Mouse (Mus musculus): Measurements from ENCODE around the gene Tln1. TPM values are rescaled to one million over a fixed set of nuclear protein-coding genes. Genes with fewer than 3 reads are reported as not detected.
"Not testable (repeated sequence)": the region's sequence is repeated elsewhere in the genome, so short reads cannot be mapped to it uniquely, and the experiment has no call there.

Gene Tln1
- 46.8 and 51.1 TPM in 2 replicates for polyA plus RNA-seq (2016; fragmentation: Nextera tagmentation; extraction: Ambion mirVana)

DNA sequence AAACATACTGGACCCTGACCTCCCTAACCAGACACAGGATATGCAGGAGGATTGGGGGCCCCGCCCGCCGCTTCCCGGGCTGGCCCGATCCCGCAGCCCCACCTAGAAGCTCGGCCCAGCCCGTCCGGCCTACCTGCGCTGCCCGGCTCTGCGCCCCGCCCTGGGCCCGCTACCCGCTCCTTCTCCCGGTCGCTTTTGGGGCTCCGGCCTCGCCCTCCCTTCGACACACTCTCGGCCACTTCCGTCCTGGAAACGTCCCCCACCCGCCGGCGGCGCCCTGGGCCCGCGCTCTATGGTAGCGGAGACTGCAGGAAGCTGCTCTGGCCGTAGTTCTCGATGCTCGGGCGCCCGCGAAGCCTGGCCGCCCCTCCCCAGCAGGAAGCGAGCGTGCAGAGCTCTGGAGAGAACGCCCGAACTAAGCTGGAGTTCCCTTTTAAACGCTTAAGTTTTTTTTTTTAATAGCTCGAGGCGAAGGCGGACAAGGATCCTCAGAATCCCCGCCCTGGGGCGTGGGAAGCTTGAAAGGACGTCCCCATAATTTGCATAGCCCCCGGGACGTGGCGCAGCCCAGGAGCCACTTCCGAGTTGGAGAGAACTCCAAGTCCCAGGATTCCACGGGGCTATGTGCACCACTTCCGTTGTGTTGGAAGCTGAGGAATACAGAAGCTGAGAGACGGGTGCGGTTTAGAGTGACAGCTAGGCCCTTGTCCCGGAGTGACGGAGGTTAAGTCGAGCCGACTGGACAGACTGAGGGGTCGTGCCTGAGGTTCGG lies at the start of gene Tln1, which contains the start of gene Creb3:
Gene Tln1, minus strand, starts transcription at position 695 of the 772 bp plus-strand sequence.
Gene Creb3, plus strand, starts transcription at position 336 of the 772 bp plus-strand sequence.
- Histone ChIP-seq H3K36me3 (peaks cover 44% of the 10 kb centered on the region), H3K4me3 (peak within 1 kb of the TSS; percentile 70), H3K4me1 (peaks cover 51% of the 10 kb centered on the region), H3K27ac (peak within 1 kb of the TSS; percentile 93), H3K27me3 (ENCODE audit: low read depth, poor library complexity, severe bottlenecking) (no peaks in the 10 kb centered on the region), H3K9me3 (replicated peaks) (no peaks in the 10 kb centered on the region)
- WGBS = under 1% methylated on average over 62 of the region's 62 CpGs
- peak; percentile 94 for DNase-seq (ENCODE audit: low spot score)

DNA sequence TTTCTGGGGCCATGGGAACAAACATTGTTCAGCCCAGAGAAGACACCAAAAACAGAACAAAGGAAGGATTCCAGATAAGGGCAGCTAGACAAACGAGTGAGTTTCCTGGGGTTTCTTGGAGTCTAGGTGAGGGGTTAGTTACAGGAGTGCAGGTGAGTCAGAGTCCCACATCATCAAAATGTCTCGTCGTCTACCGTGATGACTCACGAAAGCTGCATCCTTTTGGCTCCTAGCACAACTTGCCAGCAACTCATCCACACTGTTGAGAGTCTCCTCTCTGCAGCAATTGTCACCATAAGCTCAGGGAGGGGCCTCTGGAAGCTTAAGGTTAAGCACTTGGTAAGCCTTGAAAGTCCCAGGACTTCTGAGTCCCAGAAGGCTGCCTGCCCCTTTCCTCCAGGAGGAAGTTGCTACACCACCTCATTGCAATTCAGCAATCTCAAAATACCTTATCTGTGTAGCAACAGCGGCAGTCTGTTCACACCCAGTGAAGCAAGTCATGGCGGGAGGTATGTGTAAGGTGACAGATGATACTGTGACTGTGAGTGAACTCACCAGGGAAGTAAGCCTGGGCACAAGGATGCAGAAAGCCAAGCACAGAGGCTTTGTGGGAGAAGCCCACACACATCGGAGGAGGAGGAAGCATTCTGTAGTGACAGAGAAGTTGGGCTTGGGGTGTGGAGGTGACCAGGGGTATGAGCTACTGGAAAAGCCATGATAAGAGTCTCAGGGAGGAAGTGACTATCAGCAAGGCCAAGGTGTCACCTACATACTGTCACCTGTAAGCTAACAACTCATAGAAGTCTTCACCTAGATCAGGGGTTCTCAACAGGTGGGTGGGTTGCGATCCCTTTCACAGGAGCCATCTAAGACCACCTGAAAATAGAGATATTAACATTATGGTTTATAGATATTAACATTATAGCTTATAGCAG lies 42.5 kb upstream of the Tln1 start:
- Histone ChIP-seq H3K27me3 (ENCODE audit: low read depth, poor library complexity, severe bottlenecking) (no peaks in the 10 kb centered on the region), H3K4me3 (no peak overlapping the region), H3K27ac (no peak overlapping the region), H3K9me3 (replicated peaks) (no peaks in the 10 kb centered on the region), H3K36me3 (no peaks in the 10 kb centered on the region), H3K4me1 (no peaks in the 10 kb centered on the region)
- 77% methylated on average over 9 of the region's 9 CpGs for WGBS
- no peak for DNase-seq (ENCODE audit: low spot score)

DNA sequence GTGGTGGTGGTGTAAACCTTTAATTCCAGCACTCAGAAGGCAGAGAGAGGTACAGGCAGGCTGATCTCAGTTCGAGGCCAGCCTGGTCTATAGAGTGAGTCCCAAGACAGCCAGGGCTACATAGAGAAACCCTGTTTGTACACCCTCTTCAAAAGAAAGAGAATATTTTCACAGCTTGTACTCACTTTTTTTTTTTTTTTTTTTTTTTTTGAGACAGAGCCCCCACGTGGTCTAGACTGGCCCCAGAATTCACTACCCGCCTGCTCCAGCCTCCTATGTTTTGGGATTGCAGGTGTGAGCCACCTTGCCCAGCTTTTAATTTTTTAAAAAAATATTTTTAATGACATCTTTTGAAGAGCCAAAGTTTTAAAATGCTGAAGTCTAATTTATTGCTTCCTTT lies 41.6 kb upstream of the Tln1 start:
- DNase-seq (ENCODE audit: low spot score) = no peak
- no peaks in the 10 kb centered on the region for H3K36me3 ChIP-seq

DNA sequence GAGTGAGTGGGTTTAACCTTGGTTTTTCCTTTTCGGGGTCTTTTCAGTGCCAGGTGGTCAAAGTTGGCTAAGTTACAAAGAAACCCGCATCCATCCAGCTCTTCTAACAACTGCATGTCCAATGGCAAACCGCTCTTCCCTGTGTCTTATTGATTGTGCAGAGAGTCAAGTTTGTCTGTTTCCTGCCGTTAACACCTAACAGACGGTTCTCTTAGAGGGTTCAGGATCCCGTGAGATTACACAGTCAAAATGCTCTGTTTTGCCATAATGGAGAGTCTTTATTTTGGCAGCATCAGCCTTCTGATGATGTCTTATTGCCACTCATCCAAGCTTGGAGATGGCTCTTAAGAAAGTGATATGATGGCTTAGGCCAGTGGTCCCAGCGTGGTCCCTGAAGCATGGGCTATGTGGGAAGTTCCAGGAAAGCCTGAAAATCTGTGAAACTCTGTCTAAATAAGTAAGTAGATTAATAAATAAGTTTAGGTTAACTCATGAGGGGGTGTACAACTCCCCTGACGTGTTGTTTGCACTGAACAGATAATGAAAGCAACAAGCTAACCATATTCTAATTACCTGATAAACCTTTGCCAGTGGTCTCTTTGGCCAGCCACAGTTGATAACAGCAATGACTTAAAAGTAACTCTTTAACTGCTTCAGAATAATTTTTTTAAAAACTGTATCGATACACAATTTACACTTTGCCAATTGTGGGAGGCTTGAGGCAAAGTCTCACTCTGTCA lies 37.9 kb upstream of the Tln1 start:
- Histone ChIP-seq H3K27ac (no peak overlapping the region), H3K27me3 (ENCODE audit: low read depth, poor library complexity, severe bottlenecking) (no peaks in the 10 kb centered on the region), H3K36me3 (no peaks in the 10 kb centered on the region), H3K4me1 (no peaks in the 10 kb centered on the region), H3K4me3 (no peak overlapping the region), H3K9me3 (replicated peaks) (no peaks in the 10 kb centered on the region)
- no peak for DNase-seq (ENCODE audit: low spot score)
- 86% methylated on average over 9 of the region's 9 CpGs for WGBS

More for the DNA sequence above, 41.6 kb upstream of the Tln1 start:
- H3K4me1 ChIP-seq = no peaks in the 10 kb centered on the region
- no peak overlapping the region for H3K4me3 ChIP-seq
- H3K9me3 ChIP-seq (replicated peaks) = no peaks in the 10 kb centered on the region
- H3K27ac ChIP-seq = no peak overlapping the region
- WGBS = 78% methylated on average over 3 of the region's 3 CpGs
- H3K27me3 ChIP-seq (ENCODE audit: low read depth, poor library complexity, severe bottlenecking) = no peaks in the 10 kb centered on the region

DNA sequence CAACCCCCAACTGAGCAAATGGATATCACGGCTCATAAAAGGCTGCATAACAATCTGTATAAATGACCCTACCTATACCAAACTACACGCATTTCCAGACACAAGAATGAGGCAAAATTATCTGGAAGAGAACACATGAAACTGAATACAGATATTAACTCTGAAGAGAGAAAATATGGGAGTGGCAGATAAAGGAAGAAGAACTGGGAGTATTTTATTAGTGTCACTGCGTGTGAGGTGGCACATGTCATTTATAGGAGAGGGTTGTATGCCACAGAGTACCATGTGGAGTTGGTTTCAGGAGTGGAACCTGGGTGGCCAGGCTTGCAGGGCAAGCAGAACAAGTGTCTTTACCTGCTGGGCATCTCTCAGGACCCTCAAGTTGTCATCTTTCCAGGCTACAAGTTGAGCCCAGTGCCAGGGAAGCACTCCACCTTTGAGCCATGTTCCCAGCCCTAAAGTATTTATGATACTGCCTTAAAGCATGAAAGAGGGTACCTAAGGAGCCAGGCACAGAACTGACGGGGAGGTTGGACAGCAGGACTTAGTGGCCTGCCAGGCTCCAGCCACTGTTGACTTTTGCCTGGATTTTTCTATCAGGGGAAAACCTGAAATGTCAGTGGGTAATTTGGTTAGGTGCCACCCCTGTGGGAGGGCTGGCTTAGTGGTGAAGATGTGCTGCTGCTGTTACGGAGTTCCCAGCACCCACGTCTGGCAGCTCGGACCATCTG lies 36.3 kb upstream of the Tln1 start:
- 86% methylated on average over 7 of the region's 7 CpGs for WGBS
- H3K27ac ChIP-seq = no peak overlapping the region
- H3K36me3 ChIP-seq = no peaks in the 10 kb centered on the region
- peaks cover 1% of the 10 kb centered on the region; the same call in 1 of the 2 replicates for H3K4me1 ChIP-seq
- no peak overlapping the region for H3K4me3 ChIP-seq
- H3K27me3 ChIP-seq (ENCODE audit: low read depth, poor library complexity, severe bottlenecking) = no peaks in the 10 kb centered on the region
- no peak for DNase-seq (ENCODE audit: low spot score)
- H3K9me3 ChIP-seq (replicated peaks) = no peaks in the 10 kb centered on the region

DNA sequence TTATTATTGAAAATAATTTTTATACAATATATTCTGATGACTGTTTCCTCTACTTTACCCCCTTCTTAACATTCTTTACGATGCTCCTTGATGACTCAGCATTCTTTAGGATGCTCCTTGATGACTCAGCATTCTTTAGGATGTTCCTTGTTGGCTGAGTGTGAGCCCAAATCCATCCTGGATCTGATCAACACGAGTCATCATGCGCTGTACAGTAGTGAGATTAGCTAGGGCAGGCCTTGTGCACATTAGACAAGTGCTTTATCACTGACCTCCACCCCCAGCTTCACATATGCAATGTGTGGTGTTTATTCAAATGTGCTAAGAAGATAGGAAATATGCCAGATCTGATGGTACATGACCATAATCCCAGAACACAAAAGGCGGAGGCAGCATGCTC lies 35.7 kb upstream of the Tln1 start:
- Histone ChIP-seq H3K9me3 (replicated peaks) (no peaks in the 10 kb centered on the region), H3K36me3 (no peaks in the 10 kb centered on the region), H3K4me3 (no peak overlapping the region), H3K27ac (no peak overlapping the region), H3K27me3 (ENCODE audit: low read depth, poor library complexity, severe bottlenecking) (no peaks in the 10 kb centered on the region), H3K4me1 (peaks cover 7% of the 10 kb centered on the region; the same call in 1 of the 2 replicates)
- WGBS = 89% methylated on average over 4 of the region's 4 CpGs
- DNase-seq (ENCODE audit: low spot score) = no peak

DNA sequence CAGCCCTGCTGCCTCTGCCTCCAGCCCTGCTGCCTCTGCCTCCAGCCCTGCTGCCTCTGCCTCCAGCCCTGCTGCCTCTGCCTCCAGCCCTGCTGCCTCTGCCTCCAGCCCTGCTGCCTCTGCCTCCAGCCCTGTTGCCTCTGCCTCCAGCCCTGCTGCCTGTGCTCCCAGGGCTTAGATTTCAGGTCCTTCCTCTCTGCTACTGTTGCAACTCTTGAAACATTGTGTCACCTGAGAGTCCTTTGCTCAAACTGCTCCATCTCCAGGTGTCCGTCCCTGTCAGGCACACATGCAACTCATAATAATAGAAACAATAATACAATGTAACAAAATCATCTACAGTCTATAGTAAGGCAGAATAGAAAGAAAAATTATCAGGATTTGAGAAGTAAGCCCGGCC lies 34.1 kb upstream of the Tln1 start:
- H3K4me1 ChIP-seq; H3K9me3 ChIP-seq (replicated peaks); DNase-seq (ENCODE audit: low spot score); H3K4me3 ChIP-seq; H3K27me3 ChIP-seq (ENCODE audit: low read depth, poor library complexity, severe bottlenecking); H3K36me3 ChIP-seq; H3K27ac ChIP-seq: not testable (repeated sequence)
- 79% methylated on average over 2 of the region's 2 CpGs for WGBS

DNA sequence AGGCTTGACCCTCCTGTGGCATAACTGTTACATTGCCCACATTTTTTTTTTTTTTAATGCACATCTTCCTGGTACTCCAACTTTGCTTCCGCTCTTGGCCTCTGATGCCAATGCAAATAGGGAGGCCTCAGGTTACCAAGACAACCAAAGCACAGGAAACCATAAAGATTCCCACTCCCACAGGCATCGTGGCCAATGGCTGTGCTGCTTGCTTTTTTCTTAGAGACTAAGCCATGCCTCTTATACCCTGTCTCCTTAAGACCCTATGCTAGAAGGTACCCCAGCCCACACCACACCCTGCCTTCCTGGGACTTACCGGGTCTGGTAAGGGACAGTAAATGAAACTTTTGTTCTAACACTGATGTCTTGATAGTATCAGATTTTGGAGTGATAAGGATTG lies 31.0 kb upstream of the Tln1 start:
- no peak for DNase-seq (ENCODE audit: low spot score)
- Histone ChIP-seq H3K27ac (no peak overlapping the region), H3K4me3 (no peak overlapping the region), H3K27me3 (ENCODE audit: low read depth, poor library complexity, severe bottlenecking) (no peaks in the 10 kb centered on the region), H3K36me3 (no peaks in the 10 kb centered on the region), H3K9me3 (replicated peaks) (no peaks in the 10 kb centered on the region), H3K4me1 (peaks cover 9% of the 10 kb centered on the region; the same call in 1 of the 2 replicates)
- 64% methylated on average over 3 of the region's 3 CpGs for whole genome bisulfite sequencing

DNA sequence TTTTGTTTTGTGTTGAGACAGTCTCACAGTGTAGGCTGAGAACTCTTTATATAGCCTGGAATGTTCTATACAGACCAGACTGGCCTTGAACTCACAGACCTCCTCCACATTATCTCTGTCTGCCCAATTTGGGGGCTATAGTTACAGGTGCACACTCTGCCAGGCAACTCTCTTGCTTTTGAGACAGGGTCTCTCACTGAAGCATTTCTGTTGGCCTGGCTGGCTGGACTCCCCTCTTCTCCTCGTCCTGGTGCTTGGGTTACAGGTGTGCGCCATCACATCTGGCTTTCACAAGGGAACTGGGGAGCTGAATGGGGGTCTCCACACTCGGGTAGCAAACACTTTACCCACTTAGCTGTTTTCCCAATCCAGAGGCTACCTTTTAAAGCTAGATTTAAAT lies 29.5 kb upstream of the Tln1 start:
- no peak overlapping the region for H3K27ac ChIP-seq
- no peaks in the 10 kb centered on the region for H3K36me3 ChIP-seq
- WGBS = 83% methylated on average over 3 of the region's 3 CpGs
- H3K9me3 ChIP-seq (replicated peaks) = no peaks in the 10 kb centered on the region
- peaks cover 15% of the 10 kb centered on the region; the same call in 1 of the 2 replicates for H3K4me1 ChIP-seq
- H3K4me3 ChIP-seq = no peak overlapping the region
- no peak for DNase-seq (ENCODE audit: low spot score)
- H3K27me3 ChIP-seq (ENCODE audit: low read depth, poor library complexity, severe bottlenecking) = no peaks in the 10 kb centered on the region

DNA sequence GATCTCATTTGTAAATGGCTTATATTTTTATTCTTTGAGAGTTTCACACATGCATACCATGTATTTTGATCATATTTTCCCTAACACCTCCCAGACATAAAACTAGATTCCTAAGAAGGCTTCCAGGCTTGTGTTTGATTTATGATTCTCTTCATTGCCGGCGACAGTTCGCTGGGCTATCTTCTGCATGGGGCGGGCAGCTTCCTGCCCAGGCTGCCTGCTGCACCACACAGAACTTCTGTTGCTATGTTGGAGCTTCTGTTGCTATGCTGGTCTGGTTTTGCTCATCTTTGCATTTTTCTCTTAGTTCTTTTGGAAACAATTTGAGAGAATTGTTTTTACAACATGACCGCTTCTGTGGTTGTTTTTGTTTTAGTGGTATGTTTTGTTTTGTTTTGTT lies 29.1 kb upstream of the Tln1 start:
- Histone ChIP-seq H3K27me3 (ENCODE audit: low read depth, poor library complexity, severe bottlenecking) (no peaks in the 10 kb centered on the region), H3K4me3 (no peak overlapping the region), H3K27ac (no peak overlapping the region), H3K4me1 (peaks cover 18% of the 10 kb centered on the region; the same call in 1 of the 2 replicates), H3K9me3 (replicated peaks) (no peaks in the 10 kb centered on the region), H3K36me3 (no peaks in the 10 kb centered on the region)
- WGBS = 77% methylated on average over 5 of the region's 5 CpGs
- no peak for DNase-seq (ENCODE audit: low spot score)

DNA sequence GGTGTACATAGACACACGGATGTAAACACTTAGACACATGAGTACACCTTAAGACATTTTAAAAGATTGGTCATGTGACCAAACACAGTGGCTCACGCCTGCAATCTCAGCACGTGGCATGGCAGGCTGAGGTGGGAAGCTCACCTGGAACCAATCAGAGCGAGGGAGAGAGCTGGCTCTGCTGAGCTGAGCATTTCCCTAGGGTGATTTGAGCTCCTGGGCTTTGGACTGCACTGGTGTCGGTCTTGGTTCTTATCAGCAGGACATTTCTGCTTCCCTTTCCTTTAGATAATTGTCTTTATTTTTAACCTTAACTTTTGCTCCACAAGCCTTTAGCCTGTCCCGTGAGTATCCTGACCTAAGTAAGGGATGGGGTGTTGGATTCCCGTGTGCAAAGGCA lies 25.2 kb upstream of the Tln1 start:
- H3K9me3 ChIP-seq (replicated peaks) = no peaks in the 10 kb centered on the region
- peaks cover 25% of the 10 kb centered on the region for H3K36me3 ChIP-seq
- 61% methylated on average over 7 of the region's 7 CpGs for WGBS
- no peaks in the 10 kb centered on the region for H3K27me3 ChIP-seq (ENCODE audit: low read depth, poor library complexity, severe bottlenecking)
- H3K4me3 ChIP-seq = no peak overlapping the region
- no peak for DNase-seq (ENCODE audit: low spot score)
- peaks cover 34% of the 10 kb centered on the region for H3K4me1 ChIP-seq
- H3K27ac ChIP-seq = no peak overlapping the region

DNA sequence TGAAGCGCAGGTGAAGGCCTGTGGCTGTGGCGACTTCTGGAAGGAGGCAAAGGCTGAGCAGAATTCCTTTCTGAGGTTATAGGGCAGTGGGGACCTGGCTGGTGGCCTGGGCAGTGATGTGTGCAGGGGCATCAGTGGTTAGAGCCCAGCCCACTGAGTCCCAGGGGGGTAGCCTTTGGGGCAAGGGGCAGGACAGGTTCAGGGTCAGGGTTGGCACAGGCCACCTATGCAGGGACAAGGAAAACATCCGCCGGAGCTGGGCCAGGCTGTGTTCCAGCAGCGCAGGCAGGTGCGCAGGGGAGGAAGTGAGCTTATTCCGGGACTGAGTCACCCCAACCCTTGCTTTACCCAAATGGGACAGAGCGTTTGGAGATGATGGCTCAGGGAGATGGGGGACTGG lies 23.9 kb upstream of the Tln1 start:
- no peak for DNase-seq (ENCODE audit: low spot score)
- Histone ChIP-seq H3K27me3 (ENCODE audit: low read depth, poor library complexity, severe bottlenecking) (no peaks in the 10 kb centered on the region), H3K36me3 (peaks cover 38% of the 10 kb centered on the region), H3K4me1 (peaks cover 34% of the 10 kb centered on the region), H3K4me3 (no peak overlapping the region), H3K9me3 (replicated peaks) (no peaks in the 10 kb centered on the region), H3K27ac (no peak overlapping the region)
- WGBS = 69% methylated on average over 8 of the region's 8 CpGs
